Mouse (Mus musculus): ENCODE data around the gene Meis2.
A peak's percentile ranks its signal among the peaks of the same experiment; 100 is the strongest.

Gene Meis2

DNA sequence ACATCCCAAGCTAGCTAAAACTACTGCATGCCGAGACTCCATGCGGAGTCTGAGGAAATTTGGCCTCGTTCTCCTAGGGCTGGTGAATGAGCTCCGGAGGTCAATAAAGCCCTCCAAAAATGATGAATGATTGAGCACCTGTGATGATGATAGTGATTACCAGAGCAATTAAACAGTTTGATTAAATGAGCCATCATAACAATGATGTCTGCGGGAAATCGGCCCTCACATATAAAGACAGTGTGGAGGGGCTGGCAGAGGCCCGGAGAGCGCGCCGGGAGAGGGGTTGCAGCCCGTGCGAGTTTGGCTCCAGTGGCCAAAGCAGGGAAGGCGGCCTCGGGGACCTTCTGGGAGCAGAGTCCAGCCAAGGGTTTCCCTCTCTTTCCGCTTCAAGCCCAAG is 2.1 kb upstream of the Meis2 start:
- no peak for DNase-seq

DNA sequence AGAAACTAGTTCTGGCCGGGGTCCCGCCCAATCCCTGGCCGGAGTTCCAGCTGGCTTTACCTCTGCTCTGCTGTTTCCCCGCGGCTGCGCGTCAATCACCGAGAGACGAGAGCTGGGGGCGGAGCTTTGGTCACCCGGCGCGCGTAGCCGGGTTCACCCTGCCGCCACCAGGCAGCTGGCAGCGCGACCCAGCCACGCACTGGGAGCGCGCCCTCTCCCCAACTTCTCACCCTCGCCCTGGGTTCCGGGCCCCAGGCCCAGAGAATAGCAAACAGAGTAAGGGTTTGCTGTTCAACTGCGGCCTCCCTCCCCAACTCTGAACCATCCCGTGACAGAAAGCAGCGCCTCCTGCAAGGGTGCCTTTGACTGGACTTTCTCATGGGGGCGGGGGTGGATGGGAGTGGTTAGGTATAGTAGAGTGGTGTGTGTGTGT is 1.4 kb upstream of the Meis2 start:
- peak; percentile 87 for DNase-seq

DNA sequence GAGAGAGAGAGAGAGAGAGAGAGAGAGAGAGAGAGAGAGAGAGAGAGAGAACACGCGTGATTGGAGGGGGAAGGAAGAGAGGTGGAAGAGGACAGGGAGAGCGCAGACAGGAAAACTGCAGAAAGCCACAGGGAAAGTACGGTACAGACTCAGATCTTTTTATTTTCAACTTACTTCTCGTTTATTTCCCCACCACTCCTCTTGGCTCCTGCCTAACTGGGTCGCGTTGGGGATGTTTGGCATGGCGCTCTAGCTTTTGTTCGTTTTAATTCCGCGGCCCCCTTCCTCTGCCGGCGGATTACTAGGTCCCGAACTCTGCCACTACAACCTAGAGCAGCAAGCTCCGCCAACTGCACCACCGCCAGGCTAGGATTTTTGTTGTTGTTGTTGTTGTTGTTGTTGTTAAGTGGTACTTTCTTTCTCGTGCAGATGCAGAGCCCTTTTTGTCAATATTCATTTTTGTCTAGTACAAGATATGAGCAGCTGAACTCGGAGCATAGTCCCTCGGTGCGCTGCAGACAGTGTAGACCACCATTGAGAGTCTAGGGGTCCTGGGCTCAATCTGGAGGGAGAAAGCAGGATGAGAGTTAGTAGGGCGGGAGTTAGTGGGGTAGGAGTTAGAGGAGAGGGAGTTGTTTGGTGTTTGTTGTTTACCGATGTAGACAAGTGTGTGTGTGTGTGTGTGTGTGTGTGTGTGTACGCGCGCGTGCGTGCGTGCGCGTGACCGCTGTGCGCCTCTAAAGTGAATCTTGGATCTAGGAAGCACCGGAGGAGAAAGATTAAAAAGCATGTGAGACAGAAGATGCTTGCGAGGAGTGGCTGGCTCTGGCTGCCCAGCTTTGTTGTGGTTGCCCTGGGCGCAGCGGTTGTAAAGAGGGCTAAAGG is 660 bp upstream of the Meis2 start:
- DNase-seq: peak; percentile 60

DNA sequence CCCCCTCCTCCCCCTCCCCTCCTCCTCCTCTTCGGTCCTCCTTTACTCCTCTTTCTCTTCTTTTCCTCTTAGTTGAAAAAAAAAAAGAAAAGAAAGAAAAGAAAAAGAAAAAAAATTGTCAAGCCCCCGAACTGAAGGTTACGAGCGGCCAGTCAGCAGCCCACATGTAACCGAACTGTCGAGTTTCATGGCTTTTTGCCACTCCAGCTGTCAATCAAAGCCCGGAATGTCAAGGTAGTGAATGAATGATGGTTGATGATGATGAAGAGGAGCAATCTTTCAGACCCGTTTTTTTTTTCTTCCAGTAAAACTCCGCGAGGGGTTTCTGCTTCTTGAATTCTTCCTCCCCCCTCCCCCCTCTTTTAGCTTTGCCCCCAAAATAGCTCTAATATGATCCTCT is 582 bp downstream of the Meis2 start:
- peak; percentile 27 for DNase-seq

DNA sequence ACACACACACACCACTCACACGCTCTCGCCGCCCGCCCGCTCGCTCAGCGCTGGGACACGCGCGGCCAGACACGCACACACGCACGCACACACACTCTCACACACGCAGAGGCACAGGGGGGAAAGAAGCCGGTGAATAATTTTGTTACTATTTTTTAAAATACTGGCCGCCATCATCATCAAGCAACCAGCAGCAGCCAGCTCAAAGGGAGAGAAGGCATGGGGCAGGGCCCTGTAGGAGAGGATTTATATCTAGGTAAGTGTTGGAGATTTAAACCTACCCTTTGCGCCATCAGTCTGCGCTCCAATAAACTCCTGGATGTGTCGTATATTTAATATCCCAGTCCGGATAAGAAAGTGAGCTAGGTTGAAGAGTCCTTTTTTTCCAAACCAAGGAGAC is 1.1 kb downstream of the Meis2 start:
- DNase-seq: peak; percentile 25

DNA sequence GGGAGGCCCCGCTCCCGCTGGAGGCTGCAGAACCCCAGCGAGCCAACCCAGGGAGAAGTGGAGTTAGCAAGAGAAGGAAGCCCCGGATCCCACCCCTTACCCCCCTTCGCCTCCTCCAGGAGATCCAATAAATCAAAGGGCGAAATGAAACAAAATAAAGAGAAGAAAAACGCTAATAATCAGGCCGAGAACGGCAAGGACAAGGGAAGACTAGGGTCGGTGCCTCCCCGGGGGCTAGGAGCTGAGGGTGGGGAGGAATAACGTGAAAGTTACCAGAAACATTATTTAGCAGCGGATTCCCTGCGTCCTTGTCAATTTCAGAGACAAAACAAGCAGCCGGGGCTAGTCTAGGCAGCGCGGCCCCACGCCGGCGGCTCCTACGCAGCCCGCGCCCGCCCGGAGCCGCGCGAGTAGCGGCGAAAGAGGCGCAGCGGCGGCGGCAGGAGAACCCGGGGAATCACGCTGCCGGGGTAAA is 1.8 kb downstream of the Meis2 start:
- peak; percentile 26 for DNase-seq

DNA sequence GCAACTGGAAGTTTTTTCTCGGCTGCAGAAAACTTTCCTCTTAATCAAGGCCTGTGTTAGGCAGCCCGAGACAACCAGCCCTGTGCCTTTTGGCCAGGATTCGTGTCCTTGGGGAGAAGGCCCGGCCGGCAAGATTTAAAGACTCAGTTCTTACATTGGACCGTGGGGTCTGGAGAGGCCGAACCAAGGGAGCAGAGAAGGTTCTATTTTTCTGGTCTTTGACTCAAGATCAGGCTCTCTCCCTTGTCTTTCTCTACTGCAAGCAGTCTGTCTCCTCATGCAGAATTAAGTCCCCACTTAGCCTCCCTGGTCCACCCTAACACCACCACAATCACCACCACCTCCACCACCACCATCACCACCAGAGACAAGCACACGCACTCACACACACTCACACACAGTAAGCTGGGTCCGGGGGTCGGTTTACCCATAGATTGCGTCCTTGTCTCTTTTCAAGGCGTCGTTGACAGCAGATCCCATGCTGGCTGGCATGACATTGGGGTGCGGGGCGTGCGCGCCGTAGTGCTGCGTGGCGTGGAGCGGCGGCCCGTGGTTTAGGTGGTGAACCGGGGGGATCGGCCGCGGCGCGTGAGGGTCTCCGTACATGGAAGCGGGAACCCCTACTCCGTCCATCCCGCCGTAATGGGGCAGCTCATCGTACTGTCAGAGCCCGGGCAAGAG is 2.7 kb downstream of the Meis2 start:
- no peak for DNase-seq

DNA sequence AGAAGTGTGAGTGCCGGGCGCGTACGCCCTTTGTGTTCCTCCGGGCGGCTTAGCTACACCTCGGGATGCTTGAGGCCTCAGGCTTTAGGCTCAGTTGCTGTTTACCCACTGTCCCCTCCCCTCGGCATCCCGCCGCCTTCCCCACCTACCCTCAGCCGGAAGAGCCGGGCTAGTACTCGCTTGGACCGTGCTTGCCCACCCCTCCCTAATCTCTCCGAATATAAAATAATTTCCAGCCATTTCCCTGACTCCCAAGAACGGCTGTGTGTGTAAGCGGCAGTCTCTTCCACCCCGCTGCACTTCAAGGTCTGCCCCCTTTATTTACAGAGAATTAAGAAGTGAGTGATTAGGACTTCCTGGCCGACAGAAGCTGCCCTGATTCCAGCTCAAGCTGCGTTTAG is 3.4 kb downstream of the Meis2 start:
- peak; percentile 51 for DNase-seq

DNA sequence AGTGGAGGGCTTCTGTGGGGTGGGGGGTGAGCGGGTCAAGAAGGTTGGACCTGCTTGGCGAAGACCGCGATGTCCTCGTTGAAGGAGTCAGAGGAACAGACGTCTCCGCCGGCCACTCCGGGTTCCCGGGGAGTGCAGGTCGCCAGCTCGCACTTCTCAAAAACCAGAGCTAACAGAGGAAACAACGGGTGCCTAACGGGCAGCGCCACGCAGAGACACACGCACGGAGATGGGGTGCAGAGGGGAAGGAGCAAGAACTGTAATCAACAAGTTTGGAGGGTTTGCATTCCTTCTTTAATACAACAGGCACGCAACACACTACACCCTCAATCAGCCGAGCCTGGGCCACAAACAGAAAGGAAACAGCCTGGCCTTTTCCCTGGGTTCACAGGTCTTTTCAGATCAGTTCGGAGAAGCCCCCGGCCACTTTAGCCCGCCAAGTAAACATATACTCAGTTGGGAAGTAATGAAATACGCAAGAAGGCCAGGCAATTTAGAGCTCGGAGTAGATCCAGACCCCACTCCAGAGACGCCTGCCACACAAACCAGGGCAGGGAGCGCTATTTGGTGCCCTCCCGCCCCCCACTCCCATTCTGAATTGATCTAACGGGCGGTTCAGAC is 4.1 kb downstream of the Meis2 start:
- DNase-seq: no peak

DNA sequence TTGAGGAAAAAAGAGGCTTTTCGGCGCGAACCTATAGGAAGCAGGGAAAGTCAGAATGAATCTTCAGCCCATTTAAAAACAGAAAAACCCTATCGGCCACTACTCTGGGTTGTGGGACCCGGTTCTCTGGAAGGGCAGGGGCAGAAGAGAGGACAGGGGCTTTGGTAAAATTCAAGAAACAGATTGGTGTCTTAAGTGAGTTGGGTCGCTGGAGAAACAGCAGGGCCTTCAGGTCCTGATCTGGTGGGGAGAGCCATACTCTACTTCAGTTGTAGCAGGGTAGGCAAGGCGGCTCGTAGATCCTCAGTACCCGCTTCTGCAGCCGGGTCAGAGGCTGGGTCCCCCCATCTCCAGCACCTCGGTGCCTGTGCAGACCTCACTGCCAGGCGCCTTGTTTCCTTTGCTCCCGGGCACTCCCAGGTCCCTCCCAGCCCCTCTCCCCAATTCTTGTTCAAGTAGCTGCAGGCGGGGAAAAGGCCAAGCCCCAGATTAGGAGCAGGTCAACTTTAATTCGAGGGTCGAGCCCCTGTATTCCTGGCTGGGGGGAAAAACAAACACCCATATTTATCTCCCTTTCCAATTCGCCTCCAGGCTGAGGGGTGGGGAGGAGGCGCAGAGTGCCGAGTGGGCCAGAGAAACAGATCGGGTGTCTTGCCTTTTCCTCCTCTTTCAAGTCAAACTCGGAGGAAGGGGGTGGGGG is 4.8 kb downstream of the Meis2 start:
- no peak for DNase-seq

DNA sequence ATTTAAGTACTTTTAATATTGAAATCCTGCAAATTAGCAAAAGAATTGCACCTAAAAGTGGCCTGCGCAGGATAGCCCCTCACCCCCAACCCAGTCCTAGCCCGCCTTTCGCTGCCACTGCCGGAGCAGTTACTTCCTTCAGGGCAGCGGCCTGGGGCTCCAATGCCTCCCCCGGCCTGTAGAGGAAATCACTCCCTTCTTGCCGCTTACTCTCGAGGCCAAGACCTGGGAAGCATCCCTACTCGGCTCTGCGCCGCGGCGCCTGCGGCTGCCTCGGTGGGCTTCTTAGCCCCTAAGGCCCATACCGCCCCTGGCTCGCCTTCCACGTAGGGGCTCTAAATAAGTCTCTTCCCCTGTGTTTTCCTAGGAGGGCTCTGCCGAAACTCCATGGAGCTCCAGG is 5.4 kb downstream of the Meis2 start:
- peak; percentile 37 for DNase-seq

DNA sequence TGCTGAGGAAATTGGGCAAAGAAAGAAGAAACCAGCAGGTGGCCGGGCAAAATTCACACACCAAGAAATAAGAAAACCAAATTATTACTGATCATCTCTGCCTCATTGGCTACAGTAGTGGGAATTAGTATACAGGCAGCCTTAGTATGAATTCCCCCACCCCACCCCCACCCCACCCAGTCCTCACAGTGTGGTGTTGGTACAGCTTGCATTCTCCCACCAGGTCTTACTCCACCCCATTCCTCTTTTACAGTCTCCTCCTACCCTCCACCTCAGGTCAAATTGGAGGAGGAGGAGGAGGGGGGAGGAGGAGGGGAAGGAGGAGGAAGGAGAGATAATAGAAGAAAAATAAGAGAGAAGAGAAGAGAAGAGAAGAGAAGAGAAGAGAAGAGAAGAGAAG is 6.0 kb downstream of the Meis2 start:
- DNase-seq: no peak

DNA sequence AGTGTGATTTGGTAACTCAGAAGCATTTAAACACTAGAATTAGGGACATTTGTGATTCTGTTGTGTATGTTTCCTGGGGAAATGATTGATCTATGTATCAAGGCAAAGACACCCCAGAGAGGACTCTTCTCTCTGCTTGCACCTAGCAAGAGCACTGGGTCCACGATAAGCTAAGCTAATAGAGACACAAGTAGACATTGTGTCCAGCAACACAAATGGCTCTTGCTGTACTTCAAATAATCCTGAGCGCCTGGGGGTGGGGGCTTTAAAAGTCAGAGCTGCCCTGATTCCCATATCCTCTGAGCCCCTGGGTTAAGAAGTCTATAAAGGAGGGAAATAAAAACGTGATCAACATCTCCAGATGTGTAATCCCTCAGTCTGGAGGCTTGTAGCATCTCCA is 6.6 kb downstream of the Meis2 start:
- DNase-seq: no peak

DNA sequence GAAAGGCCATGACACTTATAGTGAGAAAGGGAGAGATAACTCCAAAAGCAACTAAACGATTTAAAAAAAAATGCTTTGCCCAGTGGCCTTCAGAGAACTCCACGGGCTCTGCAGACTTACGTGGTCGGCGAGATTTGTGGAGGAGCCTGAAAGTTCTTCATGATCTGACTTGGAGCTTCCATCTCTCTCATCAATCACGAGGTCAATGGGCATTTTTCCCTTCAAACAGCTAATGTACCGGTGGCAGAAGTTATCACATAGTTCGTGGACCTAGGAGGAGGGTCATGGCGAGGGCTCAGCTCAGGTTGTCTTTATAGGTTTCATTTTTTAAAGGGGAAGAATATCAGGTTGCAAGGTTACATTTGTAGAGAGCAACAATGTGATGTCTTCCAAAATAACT is 7.1 kb downstream of the Meis2 start:
- DNase-seq: no peak

DNA sequence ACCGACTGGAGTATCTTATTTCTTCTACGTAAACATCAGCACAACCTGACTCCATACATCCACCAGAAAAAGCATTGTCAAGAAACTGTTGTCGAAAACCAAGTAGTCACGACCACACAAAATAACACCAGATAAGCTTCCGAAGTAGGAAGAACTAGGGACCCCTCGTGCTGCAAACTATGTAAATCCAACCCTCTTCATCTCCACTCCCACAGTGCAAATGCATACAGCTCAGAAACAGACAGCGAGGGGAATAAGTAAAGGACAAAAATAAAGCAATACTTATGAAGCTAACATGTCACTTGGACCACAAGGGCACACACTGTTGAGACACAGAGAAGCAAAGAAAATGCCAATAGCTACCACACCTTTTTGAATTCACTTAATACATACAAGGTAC is 8.8 kb downstream of the Meis2 start:
- DNase-seq: no peak

DNA sequence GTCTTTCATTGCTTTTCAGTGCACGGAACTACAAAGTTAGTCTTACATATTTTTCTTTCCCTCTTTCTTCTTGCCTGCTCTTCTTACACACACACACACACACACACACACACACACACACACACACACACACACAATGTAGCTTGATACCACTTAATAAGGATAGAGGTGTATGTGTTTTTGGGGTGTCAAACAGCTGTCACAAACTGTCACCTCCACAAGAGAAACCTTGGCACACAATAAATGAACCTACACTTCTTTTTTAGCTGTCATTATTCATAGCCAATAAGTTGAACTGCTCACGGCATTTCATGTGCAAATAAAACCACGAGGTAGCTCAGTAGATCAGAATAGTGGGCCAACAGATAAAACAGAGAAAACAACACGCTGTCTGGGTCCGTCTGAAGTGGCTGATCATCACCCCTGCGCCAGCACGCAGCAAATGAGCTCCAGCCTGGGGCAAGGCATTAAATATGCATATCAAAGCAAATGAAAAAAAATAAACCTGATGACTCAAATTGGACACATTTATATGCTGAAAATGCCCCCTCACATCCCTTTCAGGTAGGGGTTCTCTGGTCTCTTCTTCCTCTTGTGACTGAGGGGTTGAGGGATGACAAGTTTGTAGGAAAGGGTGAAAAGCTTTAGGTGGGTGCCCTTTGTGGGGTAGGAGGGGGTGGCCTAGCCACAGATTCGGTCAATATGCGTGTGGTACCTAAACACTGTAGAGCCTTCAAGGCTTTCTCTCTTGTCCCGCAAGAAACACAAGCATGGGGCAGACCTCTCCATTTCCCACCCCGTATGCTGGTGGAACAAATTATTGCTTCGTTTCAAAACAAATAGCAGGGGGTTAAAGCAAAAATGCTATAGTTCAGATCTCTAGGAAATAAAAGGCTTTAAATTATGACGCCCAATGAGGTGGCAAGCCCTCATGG is 9.7 kb downstream of the Meis2 start:
- no peak for DNase-seq

DNA sequence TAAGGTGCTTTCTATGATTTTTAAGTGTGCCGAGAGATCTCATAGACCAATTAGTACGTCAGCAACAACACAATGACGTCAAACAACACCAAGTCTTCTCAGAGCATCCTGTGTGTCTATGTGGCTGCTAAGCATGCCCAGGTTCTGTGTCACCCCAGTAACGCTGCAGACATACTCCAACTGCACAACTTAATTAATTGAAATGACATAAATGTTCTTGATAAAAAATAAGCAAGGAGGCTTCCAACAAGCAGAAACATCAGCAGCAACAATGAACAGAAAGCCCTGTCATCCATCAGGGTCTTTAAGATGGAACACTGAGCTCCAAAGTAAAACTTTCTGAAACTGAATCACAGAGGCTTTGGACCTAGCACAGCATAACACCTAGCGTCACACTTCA is 11.7 kb downstream of the Meis2 start:
- DNase-seq: no peak

DNA sequence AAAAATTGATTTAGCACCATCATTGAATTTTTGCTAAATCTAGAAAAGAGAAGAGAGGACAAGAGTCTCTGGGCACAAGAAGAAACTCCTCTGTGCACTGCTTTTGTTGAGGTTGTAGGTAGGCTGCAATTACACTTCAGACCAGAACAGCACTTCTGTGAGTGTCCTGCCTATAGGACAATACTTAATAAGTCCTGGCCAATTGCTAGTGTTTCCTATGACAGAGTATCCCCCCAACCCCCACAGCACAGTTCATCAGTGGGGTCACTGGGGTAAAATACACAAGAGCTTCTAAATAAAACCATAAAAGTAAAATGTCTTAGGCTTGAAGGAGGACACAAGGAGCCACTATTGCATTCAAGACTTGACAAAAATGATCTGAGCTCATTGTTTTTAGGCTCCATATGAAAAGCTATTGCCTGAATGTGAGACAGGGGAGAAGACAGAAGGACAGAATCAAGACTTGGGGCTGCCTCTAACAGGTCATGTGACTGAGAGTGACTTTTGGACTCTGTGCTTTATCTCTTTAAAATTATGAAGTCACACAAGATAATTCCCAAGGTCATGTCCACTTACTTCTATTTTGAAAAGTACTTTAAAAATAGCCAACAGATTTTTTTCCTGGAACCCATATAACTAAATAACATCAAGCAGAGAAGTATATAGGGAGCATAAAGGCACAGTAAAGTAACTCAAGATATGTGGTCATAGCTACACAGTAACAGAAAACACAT is 12.8 kb downstream of the Meis2 start:
- DNase-seq: no peak

DNA sequence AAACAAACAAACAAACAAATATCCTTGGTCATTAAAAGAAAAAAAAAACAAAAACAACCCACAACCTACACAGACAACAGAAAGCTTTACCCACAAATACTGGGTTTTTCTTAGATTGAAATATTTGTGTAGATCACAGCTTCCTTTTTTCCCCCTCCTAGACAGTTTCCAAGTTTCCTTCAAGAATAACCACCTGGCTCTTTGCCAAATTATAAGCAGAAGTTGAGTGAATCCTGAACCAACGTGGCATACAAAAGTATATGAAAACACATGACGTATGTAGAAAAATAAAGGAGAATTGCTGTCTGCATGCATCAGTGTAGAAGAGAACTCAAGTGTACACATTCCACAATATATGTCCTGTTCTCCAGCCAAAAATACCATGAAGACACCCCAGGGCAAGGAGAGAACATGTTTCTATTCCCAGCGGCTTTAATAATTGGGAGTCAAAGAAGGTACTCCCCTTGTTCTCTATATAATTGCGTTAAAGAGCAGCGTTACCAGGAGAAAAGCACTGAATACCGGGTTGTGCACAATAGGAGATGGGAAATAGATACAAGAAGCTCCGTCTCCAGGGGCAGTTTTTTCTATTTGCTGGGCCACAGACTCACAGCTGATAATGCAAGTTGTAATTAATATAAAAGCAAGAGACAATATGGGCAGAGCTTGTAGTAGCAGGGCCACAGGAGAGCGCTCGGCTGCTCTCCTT is 13.6 kb downstream of the Meis2 start:
- no peak for DNase-seq

DNA sequence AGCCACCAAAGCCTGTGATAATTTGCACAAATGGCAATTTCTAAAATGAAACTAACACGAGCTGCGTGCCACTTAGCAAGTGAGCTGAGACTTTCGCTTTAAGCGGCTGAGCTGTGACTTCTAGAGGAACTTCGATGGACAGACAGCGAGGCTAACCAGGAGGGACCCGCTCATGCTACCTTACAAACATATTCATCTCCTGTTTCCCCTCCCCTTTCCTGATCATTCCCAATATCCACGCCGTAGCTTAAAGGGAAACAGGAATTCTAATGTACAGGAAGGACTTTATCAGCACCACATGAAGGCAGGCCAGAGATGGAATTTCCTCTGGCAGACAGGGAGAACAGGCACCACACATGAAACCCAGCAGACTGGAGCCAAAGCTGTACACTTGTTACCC is 15.9 kb downstream of the Meis2 start:
- DNase-seq: peak; percentile 25

DNA sequence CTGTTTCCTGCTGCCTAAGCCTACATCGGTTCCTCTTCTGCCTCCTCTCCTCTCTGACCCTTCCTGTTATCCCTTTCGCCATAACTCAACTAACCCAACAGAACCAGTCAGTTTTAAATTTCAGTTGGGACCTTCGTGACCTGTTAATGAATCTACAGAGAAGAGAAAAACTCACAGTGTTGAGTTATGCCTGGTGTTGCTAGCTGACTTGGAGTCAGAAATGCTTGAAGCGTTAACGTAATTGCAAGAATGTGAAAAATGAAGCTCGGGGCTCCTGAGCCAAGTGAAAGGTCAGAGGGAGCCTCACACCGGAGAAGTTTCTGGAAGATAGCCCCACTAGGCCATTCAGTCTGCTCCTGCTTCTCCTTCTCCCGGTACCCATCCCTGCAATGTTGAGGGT is 18.3 kb downstream of the Meis2 start:
- no peak for DNase-seq
